Comparison of ENCODE assay signal across 28 mouse cellular contexts in genomic region chr1:175629248-175629647, GRCm38 (mm10). TPM values are rescaled to one million over a fixed set of nuclear protein-coding genes. Genes with fewer than 3 reads are reported as not detected.
"Had no signal": no experiment of that assay in that cellular context is flagged by ENCODE, and none has a peak within 500 bp of the region (broad histone marks: within the 10 kb centered on the region; RNA-seq: fewer than 3 reads in every experiment).

No protein-coding gene starts in this region.

- H3K9ac ChIP-seq: embryonic facial prominence, embryonic 12.5 days; embryonic facial prominence, embryonic 13.5 days; embryonic facial prominence, embryonic 15.5 days; forebrain, embryonic 12.5 days; forebrain, embryonic 13.5 days; forebrain, embryonic 15.5 days; forebrain, postnatal 0 days had no signal

- H3K4me3 ChIP-seq: embryonic facial prominence, embryonic 10.5 days; embryonic facial prominence, embryonic 12.5 days; embryonic facial prominence, embryonic 13.5 days; embryonic facial prominence, embryonic 15.5 days; erythroblast, embryonic 14.5 days; forebrain, embryonic 10.5 days; forebrain, embryonic 12.5 days; forebrain, embryonic 13.5 days; forebrain, embryonic 15.5 days; gastrocnemius, adult 2 months; heart, adult 2 months had no signal

- H3K4me2 ChIP-seq: embryonic facial prominence, embryonic 12.5 days; embryonic facial prominence, embryonic 13.5 days; embryonic facial prominence, embryonic 15.5 days; forebrain, embryonic 12.5 days; forebrain, embryonic 13.5 days; forebrain, embryonic 15.5 days had no signal

- DNase-seq: cerebellum, adult 2 months; cerebellum, adult 8-10 months; cerebellum, adult 9-10 months; cerebellum, adult 9-11 months; cerebellum, postnatal 10 days; cerebellum, postnatal 14 days; cerebellum, postnatal 25 days; cerebellum, postnatal 36 days; embryo, embryonic 11 days; forebrain, postnatal 0 days; gastrocnemius, adult 2 months; gastrocnemius, postnatal 10 days; gastrocnemius, postnatal 14 days; gastrocnemius, postnatal 25 days; gastrocnemius, postnatal 36 days; heart, adult 18-20 months; heart, adult 2 months had no signal

- H3K36me3 ChIP-seq: embryonic facial prominence, embryonic 10.5 days; embryonic facial prominence, embryonic 12.5 days; embryonic facial prominence, embryonic 13.5 days; embryonic facial prominence, embryonic 15.5 days; forebrain, embryonic 10.5 days; forebrain, embryonic 12.5 days; forebrain, embryonic 15.5 days had no signal

- H3K27ac ChIP-seq: embryonic facial prominence, embryonic 10.5 days; embryonic facial prominence, embryonic 12.5 days; embryonic facial prominence, embryonic 13.5 days; embryonic facial prominence, embryonic 15.5 days; forebrain, embryonic 10.5 days; forebrain, embryonic 12.5 days; forebrain, embryonic 13.5 days; forebrain, embryonic 15.5 days; gastrocnemius, adult 2 months; heart, adult 2 months had no signal

- H3K27me3 ChIP-seq: embryonic facial prominence, embryonic 12.5 days; embryonic facial prominence, embryonic 13.5 days; embryonic facial prominence, embryonic 15.5 days; forebrain, embryonic 12.5 days; forebrain, embryonic 13.5 days; forebrain, embryonic 15.5 days had no signal

- H3K9me3 ChIP-seq: embryonic facial prominence, embryonic 10.5 days; embryonic facial prominence, embryonic 12.5 days; embryonic facial prominence, embryonic 13.5 days; embryonic facial prominence, embryonic 15.5 days; forebrain, embryonic 10.5 days; forebrain, embryonic 12.5 days; forebrain, embryonic 13.5 days; forebrain, embryonic 15.5 days had no signal

- ATAC-seq: forebrain, embryonic 13.5 days; forebrain, embryonic 14.5 days; forebrain, embryonic 15.5 days; forebrain, embryonic 16.5 days; forebrain, postnatal 0 days had no signal

RNA-seq across cellular contexts. Expression of gene Kmo, which starts 9.1 kb away (rescaled TPM):
- total RNA-seq: forebrain, postnatal 0 days had no signal
- polyA plus RNA-seq: embryonic facial prominence, embryonic 10.5 days; erythroblast, embryonic 14.5 days; forebrain, embryonic 13.5 days; forebrain, embryonic 14.5 days; forebrain, embryonic 15.5 days; forebrain, embryonic 16.5 days; forebrain, postnatal 0 days had no signal
